ENCODE assay signal across 8 mouse cellular contexts in genomic region chr16:44347071-44347901, GRCm38 (mm10). TPM values are rescaled to one million over a fixed set of nuclear protein-coding genes. Genes with fewer than 3 reads are reported as not detected.
DNase-seq lines count a peak whose midpoint lies in the region; ATAC-seq and TF ChIP-seq lines count a peak whose summit lies in the region.

TSS of gene Spice1 (plus strand) at chr16:44347121.

- TF ChIP-seq POLR2A in cortical plate, adult 2 months (IDR thresholded peaks at IDR 0.05; ENCODE audit: extremely low read depth, insufficient read depth, low read length) = peak; percentile 86

- peak within 1 kb of the TSS; percentile 47 for H3K4me3 ChIP-seq in cortical plate, adult 2 months (ENCODE audit: insufficient read depth, low read length)

- no peaks in the 10 kb centered on the region for H3K4me1 ChIP-seq in cortical plate, adult 2 months (ENCODE audit: control insufficient read depth, insufficient read depth, low read length)

- intact Hi-C loops in left cerebral cortex, postnatal 10 days (cut with DNase I) = no loop called here

- peak within 1 kb of the TSS; percentile 79 for H3K27ac ChIP-seq in cortical plate, adult 2 months (ENCODE audit: insufficient read depth, low read length)

- peak; percentile 90 to 93 for DNase-seq in gastrocnemius, adult 8-10 months (ENCODE audit: low spot score in 2 of 2)
- DNase-seq in induced T-regulatory cell, adult 2 months (ENCODE audit: low read depth) = peak; percentile 97
- peak; percentile 90 to 97 for DNase-seq in left cerebral cortex, postnatal 10 days (ENCODE audit: extremely low spot score in 1 of 2, low spot score in 2 of 2)
- peak; percentile 92 for DNase-seq in right cerebral cortex, postnatal 25 days
- peak; percentile 90 to 96 for DNase-seq in urinary bladder, postnatal 4 days (ENCODE audit: low spot score in 2 of 2)

- TF ChIP-seq CTCF in cortical plate, adult 2 months (IDR thresholded peaks at IDR 0.05; ENCODE audit: extremely low read depth, insufficient read depth, low read length) = no peak

- ATAC-seq in activated CD4-positive, CD25-positive, alpha-beta regulatory T cell, adult 4 months = peak; percentile 98
- peak; percentile 94 for ATAC-seq in megakaryocyte-erythroid progenitor cell, adult 5-6 weeks (replicated peaks; ENCODE audit: low FRiP score, low TSS enrichment, poor library complexity, severe bottlenecking)

RNA-seq across cellular contexts. Expression of gene Spice1, which starts in this region (rescaled TPM):
- 10 to 100 TPM; 17.8 to 22.0 TPM for polyA plus RNA-seq in activated CD4-positive, CD25-positive, alpha-beta regulatory T cell, adult 4 months (2017; shearing (Covaris generic))
- 17.9 and 20.4 TPM in 2 replicates for polyA plus RNA-seq in cortical plate, adult 2 months (2012; rRNA removed)
- total RNA-seq in gastrocnemius, adult 8-10 months (2022) = 1 to 10 TPM; 3.7 to 7.3 (median 5.6) TPM
- 10 to 100 TPM; 12.6 to 12.9 TPM for total RNA-seq in left cerebral cortex, postnatal 10 days (2021)
- total RNA-seq in megakaryocyte-erythroid progenitor cell, adult 5-6 weeks (2014; fragmentation: Nextera tagmentation) = 20.4 and 27.5 TPM in 2 replicates
- 26.9 and 27.0 TPM in 2 replicates for total RNA-seq in megakaryocyte-erythroid progenitor cell, adult 5-6 weeks (2017)

Comparison
In these comparisons a context has a peak if more than half of its experiments do, and no peak if none do; other contexts are left out.
1. Peak in every context shown above with its lines: DNase-seq, ATAC-seq, H3K4me3 ChIP-seq and H3K27ac ChIP-seq.